Mouse (Mus musculus) forelimb bud, embryonic 11.5 days (tissue): ENCODE measurements at regions not wholly inside any gene's neighbourhood (a gene's known extent, or its start where the extent isn't known, plus 50 kb on each side); places are given as distances from the start of the nearest gene placed in this dataset.

Experiments used
- DNase-seq: peaks from one replicate; pipeline ENCODE4 v3.0.0-alpha.2; 2012; ENCODE audit warnings: low read depth, low spot score

DNA sequence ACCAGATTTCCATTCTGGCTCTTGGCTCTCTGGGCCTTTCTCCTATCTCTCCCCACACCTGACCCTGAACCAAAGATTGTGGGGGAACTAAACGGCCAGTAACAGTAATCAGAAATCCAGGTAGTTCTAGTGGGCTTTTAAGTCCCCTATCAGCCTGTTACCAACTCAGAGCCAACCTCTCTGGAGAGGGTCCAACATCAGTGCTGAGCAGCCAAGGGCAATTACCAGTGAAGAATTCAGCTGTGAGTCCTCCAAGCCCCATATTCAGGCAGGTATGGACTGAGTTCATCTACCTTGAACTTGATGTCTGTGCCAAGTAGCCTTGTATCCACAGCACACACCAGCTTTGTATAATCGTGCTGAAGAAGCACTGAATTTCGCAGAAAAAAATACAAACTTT is 1636.7 kb downstream of the Efnb2 start:
- no peak for DNase-seq

- DNase-seq, result peak; percentile 0
These were observed 1649.2 kb downstream of the Efnb2 start for GRCm38 (mm10) chr8:7011881-7012280.

GRCm38 (mm10) chr8:6991516-6991915 is 1669.5 kb downstream of the Efnb2 start:
- no peak for DNase-seq

DNA sequence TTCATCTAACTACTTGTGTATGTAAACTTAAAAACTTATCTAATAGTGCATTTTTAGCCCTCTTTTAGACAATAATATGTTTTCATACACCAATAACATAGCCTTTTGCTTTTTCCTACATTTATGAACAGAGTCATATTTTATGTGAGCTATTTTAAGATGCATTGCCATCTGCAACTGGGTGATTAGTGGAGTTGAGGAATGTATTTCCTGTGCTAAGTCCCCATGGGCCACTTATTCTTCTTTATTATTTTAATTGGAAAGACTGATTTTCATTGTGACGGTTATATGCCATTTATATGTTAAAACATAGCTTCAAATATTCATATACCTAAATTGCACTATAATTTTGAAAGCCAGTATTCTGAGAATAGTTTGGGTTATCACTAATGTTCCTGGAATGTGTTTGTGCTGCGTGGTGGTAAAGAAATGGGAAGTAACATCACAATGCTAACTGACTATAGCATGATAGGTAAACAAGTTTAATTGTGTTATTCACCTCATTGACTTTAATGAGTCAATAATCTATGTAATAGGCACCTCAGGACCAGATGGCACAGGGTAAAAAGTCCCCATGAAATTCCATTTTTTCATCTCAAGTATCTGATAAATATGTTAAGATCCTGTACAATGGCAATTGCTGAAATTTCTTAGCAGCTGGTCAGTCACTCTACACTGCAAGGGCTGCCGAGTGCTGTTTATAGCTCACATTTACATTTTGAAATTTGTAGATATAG is 1671.5 kb downstream of the Efnb2 start:
- no peak for DNase-seq

DNA sequence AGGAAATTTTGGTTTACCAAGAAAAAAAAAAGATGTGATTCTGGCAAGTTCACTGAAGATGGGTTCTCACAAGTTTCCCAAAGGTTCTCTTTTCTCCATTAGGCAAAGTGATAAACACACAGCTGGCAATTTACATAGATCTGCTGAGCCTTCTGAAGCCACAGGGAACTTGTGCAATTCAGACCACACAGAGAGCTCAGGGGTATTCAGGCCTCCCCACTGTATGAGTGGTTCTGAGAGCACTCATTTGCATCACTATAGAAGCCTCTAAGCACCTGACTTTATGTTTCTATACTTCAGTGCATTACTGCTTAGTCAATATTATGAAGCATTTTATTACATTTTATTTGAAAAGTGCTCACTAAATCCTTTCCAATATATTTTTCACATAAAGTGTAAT is 1687.1 kb downstream of the Efnb2 start:
- no peak for DNase-seq

DNA sequence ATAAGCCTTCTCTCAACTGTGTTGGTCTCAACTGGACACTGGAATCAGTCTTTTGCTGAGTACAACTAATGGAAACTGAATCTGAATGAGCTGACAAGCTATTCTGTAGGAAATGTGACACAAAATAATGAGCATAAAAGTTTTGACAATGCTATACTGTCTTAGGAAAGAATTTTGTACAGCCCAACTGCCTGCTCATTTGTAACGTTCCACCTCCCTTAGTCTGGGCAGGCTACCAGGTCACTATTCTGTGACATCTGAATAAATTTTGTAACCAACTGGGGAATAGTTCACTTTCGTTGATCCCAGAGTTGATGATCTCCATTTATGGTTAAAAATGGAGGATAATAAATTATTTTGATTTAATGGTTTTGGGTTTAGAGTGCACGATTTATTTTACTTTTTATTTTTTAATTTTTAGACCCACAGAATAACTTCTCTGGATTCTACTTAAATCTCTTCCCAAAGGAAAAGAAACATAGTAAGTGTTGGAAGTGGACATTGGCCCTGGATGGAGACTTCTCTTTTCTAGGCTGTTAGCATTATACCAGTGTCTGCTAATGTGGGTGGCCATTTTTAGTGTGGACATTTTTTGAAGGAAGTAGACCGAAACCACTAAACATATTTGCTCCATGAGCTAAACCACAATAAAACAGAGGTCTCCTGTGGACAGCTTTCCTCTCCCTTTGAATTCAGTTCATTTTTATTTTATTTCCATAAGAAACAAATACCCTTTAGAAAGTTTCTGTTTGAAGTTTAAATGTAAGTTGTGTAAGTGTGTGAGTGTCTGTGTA is 1697.8 kb downstream of the Efnb2 start:
- no peak for DNase-seq

DNA sequence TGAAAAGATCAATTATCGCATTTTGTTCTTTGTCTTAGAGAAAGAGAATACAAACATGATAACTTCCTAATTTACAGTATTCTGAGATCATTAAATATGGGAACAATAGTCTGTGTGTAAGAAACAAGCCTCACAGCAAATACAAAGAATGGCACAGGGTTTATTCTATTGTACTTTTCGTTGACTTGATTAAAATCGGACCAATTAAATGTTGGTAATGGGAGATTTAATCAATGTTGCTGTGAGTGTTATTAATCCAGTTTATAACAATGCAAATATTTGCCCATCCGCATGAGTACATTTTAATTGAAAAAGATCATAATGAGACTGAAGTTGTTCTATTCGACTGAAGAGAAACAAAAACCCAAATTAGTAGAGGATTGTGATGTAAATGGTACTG is 1703.0 kb downstream of the Efnb2 start:
- DNase-seq, result no peak

GRCm38 (mm10) chr8:6954251-6954650 is 1706.8 kb downstream of the Efnb2 start:
- peak; percentile 64 for DNase-seq

- no peak for DNase-seq
These were observed 1738.6 kb downstream of the Efnb2 start for GRCm38 (mm10) chr8:6922467-6922866.

- DNase-seq, result peak; percentile 10
These were observed 1753.4 kb downstream of the Efnb2 start for GRCm38 (mm10) chr8:6907682-6908081.

GRCm38 (mm10) chr8:6891456-6891855 is 1769.6 kb downstream of the Efnb2 start:
- DNase-seq, result no peak

GRCm38 (mm10) chr8:6886779-6887402 is 1774.2 kb downstream of the Efnb2 start:
- no peak for DNase-seq

GRCm38 (mm10) chr8:6884828-6885227 is 1776.2 kb downstream of the Efnb2 start:
- no peak for DNase-seq

DNA sequence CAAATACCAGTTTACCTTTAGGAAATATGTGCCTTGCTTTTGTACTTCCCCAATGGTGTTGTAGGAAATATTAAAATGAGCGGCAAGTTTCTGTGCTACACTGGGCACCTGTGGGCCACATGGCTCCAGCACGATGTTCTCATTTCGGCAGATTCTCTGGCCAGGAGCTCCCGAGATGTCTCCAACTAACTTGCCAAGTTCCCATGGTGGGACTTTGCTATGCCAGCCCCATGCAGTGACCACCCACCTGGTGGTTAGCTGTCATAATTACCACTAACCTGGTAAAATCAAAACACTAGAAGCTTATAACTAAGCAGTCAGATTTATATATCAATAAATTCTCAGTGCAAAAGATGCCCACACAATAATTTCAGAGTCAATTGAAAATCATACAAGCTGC is 1777.5 kb upstream of the Slc10a2 start:
- DNase-seq, result no peak
